Mouse (Mus musculus): ENCODE measurements around the gene Rsc1a1. TPM values are rescaled to one million over a fixed set of nuclear protein-coding genes. Genes with fewer than 3 reads are reported as not detected.

The Rsc1a1 gene
- polyA plus RNA-seq, 1 experiment from 2014 or later: 1.3 TPM

DNA sequence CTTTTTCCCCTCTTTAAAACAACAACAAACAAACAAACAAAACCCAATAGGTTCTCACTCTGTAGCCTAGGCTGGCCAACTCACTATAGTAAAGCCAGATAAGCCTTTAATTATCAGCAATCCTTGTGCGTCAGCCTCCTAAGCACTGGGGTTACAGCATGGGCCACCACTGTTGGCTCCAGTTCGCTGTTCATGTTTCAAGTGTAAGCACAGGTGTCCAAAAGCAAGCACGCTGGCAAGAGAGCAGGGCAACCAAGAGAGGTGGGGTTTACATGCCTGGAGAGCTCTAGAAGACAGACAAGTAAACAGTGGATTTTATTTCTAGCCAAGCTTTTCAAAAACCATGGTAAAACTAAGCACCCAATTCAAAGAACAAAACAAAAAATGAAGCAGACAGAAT is 694 bp upstream of the Rsc1a1 start:
- 92% methylated on average over 3 of the region's 3 CpGs for WGBS

DNA sequence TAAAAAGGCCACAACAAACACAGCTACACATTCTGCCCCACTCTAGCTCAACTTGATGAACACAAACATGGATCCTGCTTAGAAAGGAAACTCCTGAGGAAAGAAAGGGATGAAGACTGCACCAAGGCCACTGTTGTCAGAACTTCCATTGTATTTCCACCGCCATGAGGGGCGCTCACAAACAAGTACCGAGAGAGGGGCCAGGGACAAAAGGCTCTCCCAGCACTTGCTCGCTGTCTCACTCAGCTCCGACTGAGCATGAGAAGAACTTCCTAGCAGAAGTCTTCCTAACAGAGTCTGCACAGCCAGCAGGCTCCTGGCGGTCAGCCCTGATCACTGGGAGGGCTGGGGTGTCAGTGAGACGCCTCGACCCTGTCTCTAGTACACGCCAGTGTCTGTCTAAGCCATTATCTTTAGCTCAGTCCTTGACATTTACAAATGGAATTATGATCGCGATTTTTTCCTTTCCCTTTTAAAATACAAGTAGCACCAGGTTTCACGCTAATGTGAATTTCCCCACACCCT is 2.6 kb downstream of the Rsc1a1 start:
- peaks cover 33% of the 10 kb centered on the region for H3K4me1 ChIP-seq
- no peak overlapping the region for H3K27ac ChIP-seq
- no peaks in the 10 kb centered on the region for H3K9me3 ChIP-seq (replicated peaks)
- no peak overlapping the region for H3K4me3 ChIP-seq
- no peak for DNase-seq (ENCODE audit: low spot score)
- WGBS: 83% methylated on average over 12 of the region's 12 CpGs
- peaks cover 56% of the 10 kb centered on the region for H3K36me3 ChIP-seq
- H3K27me3 ChIP-seq (ENCODE audit: low read depth, poor library complexity, severe bottlenecking): no peaks in the 10 kb centered on the region

More for the DNA sequence above, 694 bp upstream of the Rsc1a1 start:
- no peak overlapping the region for H3K27ac ChIP-seq
- no peak for DNase-seq (ENCODE audit: low spot score)
- peaks cover 86% of the 10 kb centered on the region for H3K36me3 ChIP-seq
- H3K4me1 ChIP-seq: peaks cover 10% of the 10 kb centered on the region
- H3K4me3 ChIP-seq: no peak overlapping the region
- no peaks in the 10 kb centered on the region for H3K27me3 ChIP-seq (ENCODE audit: low read depth, poor library complexity, severe bottlenecking)
- H3K9me3 ChIP-seq (replicated peaks): no peaks in the 10 kb centered on the region

DNA sequence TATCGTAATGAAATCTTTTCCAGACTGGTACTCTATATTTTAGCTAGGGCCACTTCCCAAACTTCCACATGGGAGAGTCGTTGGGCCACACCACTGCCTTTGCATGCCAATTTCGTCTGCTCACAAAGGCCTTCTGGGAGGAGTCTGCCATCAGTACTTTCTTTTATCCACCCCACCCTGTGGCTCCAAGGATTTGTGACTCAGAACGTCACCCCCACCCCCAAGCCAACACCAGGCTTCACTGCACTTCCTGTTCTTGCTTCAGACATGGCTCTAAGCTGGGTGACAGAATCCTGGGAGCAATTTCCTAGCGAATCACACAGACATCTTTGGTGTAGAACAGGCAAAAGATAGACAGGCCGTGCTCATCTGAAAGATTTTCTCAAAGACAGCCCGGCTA is 3.6 kb downstream of the Rsc1a1 start:
- Histone ChIP-seq H3K36me3 (peaks cover 49% of the 10 kb centered on the region), H3K27ac (no peak overlapping the region)
- WGBS: 71% methylated on average over 7 of the region's 7 CpGs

DNA sequence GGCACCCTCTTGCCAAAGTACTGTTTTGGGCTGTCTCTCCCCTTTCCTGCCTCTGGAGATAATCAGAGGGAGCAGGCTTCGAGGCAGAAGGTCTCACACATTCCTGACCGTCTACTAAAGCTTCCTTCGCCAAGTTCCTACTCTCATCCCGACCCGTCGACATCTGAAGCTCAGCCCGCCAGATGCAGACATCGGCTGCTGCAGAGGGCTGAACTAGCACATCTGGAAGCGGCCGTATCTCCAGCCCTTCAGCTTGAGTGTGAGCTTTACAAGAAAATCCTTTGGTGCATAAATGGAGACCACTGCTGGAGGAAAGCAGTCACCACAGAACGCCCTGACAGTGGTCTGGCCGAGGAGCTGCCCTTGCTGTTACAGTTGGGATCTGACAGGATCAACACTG is 4.5 kb downstream of the Rsc1a1 start:
- peak; percentile 36 for DNase-seq (ENCODE audit: low spot score)
- H3K27ac ChIP-seq: no peak overlapping the region
- 53% methylated on average over 12 of the region's 12 CpGs for WGBS

More for the DNA sequence above, 3.6 kb downstream of the Rsc1a1 start:
- no peak for DNase-seq (ENCODE audit: low spot score)
- Histone ChIP-seq H3K9me3 (replicated peaks) (no peaks in the 10 kb centered on the region), H3K4me3 (no peak overlapping the region), H3K4me1 (peaks cover 33% of the 10 kb centered on the region), H3K27me3 (ENCODE audit: low read depth, poor library complexity, severe bottlenecking) (no peaks in the 10 kb centered on the region)

DNA sequence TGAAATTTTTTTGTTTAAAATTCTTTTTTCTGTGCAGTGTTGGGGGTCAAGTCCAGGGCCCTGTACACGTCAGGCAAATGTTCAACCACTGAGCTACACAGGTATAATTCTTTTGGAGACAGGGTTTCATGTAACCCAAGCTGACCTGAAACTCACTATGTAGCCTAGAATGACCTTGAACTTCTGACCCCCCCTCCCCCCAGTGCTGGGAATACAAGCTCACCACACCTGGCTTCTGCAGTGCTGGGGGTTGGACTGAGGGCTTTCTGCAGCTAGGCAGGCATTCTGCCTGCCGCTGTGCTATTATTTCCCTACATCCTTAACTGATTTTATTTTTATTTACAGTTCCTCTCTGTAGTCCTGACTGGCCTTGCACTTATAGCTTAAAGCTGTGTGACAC is 6.4 kb downstream of the Rsc1a1 start:
- Histone ChIP-seq H3K4me1 (peaks cover 33% of the 10 kb centered on the region), H3K9me3 (replicated peaks) (no peaks in the 10 kb centered on the region), H3K27ac (no peak overlapping the region), H3K4me3 (no peak overlapping the region), H3K27me3 (ENCODE audit: low read depth, poor library complexity, severe bottlenecking) (no peaks in the 10 kb centered on the region), H3K36me3 (peaks cover 22% of the 10 kb centered on the region)
- 86% methylated on average over 2 of the region's 2 CpGs for WGBS
- DNase-seq (ENCODE audit: low spot score): no peak

More for the DNA sequence above, 4.5 kb downstream of the Rsc1a1 start:
- Histone ChIP-seq H3K9me3 (replicated peaks) (no peaks in the 10 kb centered on the region), H3K27me3 (ENCODE audit: low read depth, poor library complexity, severe bottlenecking) (no peaks in the 10 kb centered on the region), H3K4me1 (peaks cover 33% of the 10 kb centered on the region), H3K36me3 (peaks cover 41% of the 10 kb centered on the region), H3K4me3 (no peak overlapping the region)

DNA sequence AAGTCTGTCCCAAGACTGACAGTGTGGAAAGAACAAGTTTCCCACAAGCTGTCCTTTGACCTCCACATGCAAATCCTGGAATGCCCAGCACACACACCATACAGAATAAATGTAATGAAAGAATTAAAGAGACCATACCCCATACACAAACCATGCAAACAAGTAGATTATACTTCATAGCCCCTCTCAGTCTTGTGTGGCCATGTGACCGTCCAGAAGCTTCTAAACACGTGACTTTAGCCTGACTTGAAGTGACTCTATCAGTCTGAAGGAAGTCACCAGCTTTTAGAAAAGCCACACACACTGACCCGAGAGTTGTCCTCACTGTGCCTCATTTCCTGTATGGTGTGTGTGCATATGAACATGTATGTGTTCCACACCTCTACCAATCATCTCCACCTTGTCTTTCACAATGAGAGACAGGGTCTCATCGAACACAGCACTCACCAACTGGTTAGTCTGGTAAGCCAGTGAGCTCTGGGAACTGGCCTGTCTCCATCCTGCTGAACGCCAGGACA is 8.9 kb downstream of the Rsc1a1 start:
- no peaks in the 10 kb centered on the region for H3K27me3 ChIP-seq (ENCODE audit: low read depth, poor library complexity, severe bottlenecking)
- peaks cover 26% of the 10 kb centered on the region for H3K4me1 ChIP-seq
- no peaks in the 10 kb centered on the region for H3K36me3 ChIP-seq
- WGBS: 84% methylated on average over 5 of the region's 5 CpGs
- H3K9me3 ChIP-seq (replicated peaks): no peaks in the 10 kb centered on the region
- no peak overlapping the region for H3K27ac ChIP-seq
- H3K4me3 ChIP-seq: no peak overlapping the region
- no peak for DNase-seq (ENCODE audit: low spot score)

DNA sequence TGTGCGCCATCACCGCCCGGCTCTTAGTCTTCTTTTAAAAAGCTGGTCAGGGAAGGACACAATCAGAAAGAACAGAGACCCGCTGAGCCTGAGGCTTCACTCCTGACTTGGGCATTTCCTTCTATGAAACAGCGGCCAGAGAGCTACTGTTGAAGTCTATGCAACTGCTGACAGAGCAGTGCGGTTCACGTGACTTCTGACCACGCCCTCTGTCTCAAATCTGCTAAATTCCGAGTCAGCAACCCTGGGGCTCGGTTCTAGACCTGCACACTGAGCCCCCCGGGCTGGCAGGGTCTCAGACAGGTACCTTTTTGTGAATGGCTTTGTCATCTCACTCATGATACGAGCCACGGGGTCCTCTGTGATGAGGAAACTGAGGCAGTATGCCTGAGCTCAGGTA is 13.1 kb downstream of the Rsc1a1 start:
- H3K36me3 ChIP-seq: no peaks in the 10 kb centered on the region
- H3K27me3 ChIP-seq (ENCODE audit: low read depth, poor library complexity, severe bottlenecking): no peaks in the 10 kb centered on the region
- WGBS: 79% methylated on average over 13 of the region's 13 CpGs
- H3K4me3 ChIP-seq: no peak overlapping the region
- H3K4me1 ChIP-seq: peaks cover 3% of the 10 kb centered on the region; the same call in 1 of the 2 replicates
- DNase-seq (ENCODE audit: low spot score): no peak
- H3K27ac ChIP-seq: no peak overlapping the region
- H3K9me3 ChIP-seq (replicated peaks): no peaks in the 10 kb centered on the region

DNA sequence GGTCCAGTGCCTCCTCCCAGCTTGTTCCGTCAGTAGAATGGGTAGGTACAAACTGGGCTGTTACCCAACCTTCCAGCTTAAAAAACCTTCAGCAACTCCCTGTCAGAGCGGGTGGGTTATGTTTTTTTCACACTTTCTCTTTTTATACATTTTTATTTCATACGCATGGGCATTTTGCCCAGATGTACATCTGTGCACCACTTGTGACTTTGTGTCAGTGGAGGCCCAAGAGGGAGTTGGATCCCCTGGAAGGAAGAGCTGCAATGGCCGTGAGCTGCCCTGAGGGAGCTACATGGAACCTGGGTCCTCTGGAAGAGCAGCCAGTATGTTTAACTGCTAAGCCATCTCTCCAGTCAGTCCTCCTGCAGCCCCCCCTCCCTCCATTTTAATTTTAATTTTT is 14.0 kb downstream of the Rsc1a1 start:
- no peaks in the 10 kb centered on the region for H3K9me3 ChIP-seq (replicated peaks)
- peaks cover 3% of the 10 kb centered on the region; the same call in 1 of the 2 replicates for H3K4me1 ChIP-seq
- H3K27ac ChIP-seq: no peak overlapping the region
- DNase-seq (ENCODE audit: low spot score): no peak
- no peaks in the 10 kb centered on the region for H3K36me3 ChIP-seq
- no peak overlapping the region for H3K4me3 ChIP-seq
- WGBS: 87% methylated on average over 4 of the region's 4 CpGs
- no peaks in the 10 kb centered on the region for H3K27me3 ChIP-seq (ENCODE audit: low read depth, poor library complexity, severe bottlenecking)

DNA sequence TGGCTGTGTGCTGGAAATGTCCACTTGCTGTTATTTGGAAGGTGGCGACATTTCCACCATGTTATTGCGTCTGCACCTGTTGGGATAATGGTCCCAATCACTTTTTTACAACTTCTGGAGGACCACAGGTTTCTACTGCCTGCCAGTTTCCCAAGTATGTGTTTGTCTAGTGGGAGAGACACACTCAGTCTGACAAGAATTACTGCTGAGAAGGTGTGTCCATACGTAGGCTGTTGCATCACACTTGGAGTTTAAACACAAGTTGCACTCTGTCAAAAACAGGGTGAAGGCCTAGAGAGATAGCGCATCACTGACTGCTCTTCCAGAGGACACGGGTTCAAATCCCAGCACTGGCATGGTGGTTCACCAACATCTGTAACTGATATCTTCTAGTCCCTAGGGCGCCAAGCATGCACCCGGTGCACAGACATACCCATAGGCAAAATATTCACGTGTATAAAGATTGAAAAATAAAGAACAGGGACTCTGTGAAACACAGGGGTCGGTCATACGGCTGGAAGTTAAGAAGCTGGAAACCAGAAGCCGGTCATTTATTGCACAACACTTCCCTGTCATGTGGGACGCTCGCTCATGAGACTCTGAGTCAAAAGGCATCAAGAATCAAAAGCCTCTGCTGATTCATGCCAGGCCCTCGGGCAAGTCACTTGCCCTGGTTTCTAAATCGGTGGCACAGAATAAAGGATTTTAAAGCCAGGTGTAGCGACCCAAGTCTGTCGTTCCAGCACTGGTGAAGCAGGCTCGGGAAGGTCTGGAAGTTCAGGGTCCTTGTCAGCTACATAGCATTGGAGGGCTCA is 15.3 kb downstream of the Rsc1a1 start:
- 85% methylated on average over 18 of the region's 18 CpGs for WGBS
- Histone ChIP-seq H3K9me3 (replicated peaks) (no peaks in the 10 kb centered on the region), H3K36me3 (no peaks in the 10 kb centered on the region), H3K4me1 (peaks cover 4% of the 10 kb centered on the region; the same call in 1 of the 2 replicates), H3K27ac (no peak overlapping the region), H3K27me3 (ENCODE audit: low read depth, poor library complexity, severe bottlenecking) (no peaks in the 10 kb centered on the region), H3K4me3 (no peak overlapping the region)
- DNase-seq (ENCODE audit: low spot score): no peak

DNA sequence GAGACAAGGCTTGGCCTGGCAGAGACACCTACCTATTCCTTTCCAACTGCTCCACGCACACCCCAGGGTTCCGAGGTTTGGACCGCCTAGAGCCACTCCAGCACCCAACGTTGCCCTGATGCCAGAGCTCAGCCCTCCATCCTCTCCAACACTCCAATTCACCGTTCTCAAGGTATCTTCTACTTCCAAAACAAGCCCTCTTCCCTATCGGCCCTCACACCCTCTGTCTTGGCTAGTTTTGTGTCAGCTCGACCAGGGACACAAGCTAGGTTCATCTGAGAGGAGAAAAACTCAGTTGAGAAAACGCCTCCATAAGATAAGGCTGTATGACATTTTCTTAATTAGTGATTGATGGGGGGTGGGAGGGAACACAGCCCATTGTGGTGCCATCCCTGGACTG is 20.6 kb downstream of the Rsc1a1 start, which contains the start of gene Plekhm2:
Gene Plekhm2, minus strand, starts transcription at position 101 of the 400 bp plus-strand sequence.
- 78% methylated on average over 8 of the region's 8 CpGs for WGBS
- DNase-seq (ENCODE audit: low spot score): peak; percentile 45
- peaks cover 16% of the 10 kb centered on the region for H3K36me3 ChIP-seq
- H3K27me3 ChIP-seq (ENCODE audit: low read depth, poor library complexity, severe bottlenecking): no peaks in the 10 kb centered on the region
- peak within 1 kb of the TSS; percentile 90 for H3K4me3 ChIP-seq
- peak within 1 kb of the TSS; percentile 91 for H3K27ac ChIP-seq
- H3K4me1 ChIP-seq: peaks cover 27% of the 10 kb centered on the region
- H3K9me3 ChIP-seq (replicated peaks): no peaks in the 10 kb centered on the region

DNA sequence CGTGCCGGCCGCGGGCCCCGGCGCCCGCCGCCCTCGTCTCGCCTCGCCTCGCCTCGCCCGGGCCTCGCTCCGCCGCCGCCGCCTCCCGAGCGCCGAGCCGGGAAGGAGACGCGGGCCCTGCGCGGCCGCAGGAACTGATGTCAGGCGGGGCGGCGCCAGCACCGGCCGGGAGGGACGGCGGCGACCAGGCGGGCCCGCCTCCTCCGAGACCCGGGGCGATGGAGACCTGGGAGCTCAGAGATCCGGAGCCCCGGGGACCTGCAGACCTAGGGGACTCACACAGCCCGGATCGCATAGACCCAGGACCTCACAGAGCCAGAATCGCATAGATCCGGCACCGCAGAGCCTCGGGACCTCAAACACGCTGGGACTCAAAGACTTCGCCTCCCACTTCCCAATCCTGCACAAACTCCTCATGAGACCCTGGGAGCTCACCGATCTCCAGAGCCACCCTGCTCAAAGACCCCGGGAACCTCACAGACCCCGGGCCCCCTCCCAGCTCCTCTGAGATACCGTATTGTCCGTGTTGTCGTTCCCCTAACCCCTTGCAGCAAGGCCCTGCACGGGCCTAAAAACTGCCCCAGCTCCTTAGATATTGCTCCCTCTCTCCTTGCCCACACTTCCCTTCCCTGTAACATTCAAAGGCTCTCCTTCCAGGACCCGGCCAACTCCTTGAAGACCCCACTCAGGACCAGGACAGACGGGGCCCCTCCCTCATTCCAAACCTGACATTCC is 21.2 kb downstream of the Rsc1a1 start:
- Histone ChIP-seq H3K36me3 (peaks cover 21% of the 10 kb centered on the region), H3K27ac (peak overlapping the region; percentile 91), H3K4me1 (peaks cover 29% of the 10 kb centered on the region), H3K9me3 (replicated peaks) (no peaks in the 10 kb centered on the region), H3K27me3 (ENCODE audit: low read depth, poor library complexity, severe bottlenecking) (no peaks in the 10 kb centered on the region), H3K4me3 (peak overlapping the region; percentile 90)
- DNase-seq (ENCODE audit: low spot score): peak; percentile 77
- WGBS: 2% methylated on average over 60 of the region's 60 CpGs

DNA sequence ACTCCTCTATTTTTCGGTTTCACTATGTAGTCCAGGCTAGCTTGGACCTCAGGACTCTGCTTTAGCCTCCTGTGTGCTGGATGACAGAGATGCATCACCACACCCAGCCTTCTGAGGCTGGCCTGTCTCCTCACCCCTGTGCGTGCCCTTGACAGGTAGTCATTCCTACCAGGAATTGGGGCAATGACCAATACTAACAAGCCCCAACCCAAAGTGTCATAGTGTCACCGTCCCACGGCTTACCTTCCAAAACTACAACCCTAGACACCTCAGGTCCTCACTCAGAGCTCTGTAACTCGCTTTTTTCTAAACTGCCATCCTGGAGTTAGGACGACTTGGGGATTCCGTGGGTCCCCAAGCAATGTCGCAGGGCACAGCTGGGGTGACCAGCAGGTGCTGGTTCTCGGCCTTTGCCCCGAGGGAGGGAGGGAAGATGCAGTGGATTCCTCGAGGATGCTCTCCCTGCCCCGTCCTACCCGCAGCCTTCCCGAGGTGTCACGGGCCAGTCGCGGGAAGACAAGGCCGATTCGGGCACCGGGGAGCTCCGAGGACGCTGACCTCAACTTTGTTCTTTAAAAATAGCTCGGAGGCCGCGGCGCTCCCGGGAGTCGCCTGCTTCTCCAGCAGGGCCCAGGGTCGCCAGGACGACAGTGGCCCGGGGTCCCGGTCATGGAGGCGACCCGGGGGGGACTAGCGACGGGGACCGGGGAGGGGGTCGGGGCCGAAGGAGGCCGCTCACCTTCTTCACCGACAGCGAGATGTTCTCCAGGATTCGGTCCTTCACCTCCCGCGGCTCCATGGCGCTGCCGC is 22.1 kb downstream of the Rsc1a1 start:
- H3K4me3 ChIP-seq: peak overlapping the region; percentile 90
- WGBS: 5% methylated on average over 47 of the region's 47 CpGs
- H3K27ac ChIP-seq: peak overlapping the region; percentile 91
- H3K27me3 ChIP-seq (ENCODE audit: low read depth, poor library complexity, severe bottlenecking): no peaks in the 10 kb centered on the region
- peaks cover 30% of the 10 kb centered on the region for H3K36me3 ChIP-seq
- H3K9me3 ChIP-seq (replicated peaks): no peaks in the 10 kb centered on the region
- peak; percentile 67 for DNase-seq (ENCODE audit: low spot score)
- H3K4me1 ChIP-seq: peaks cover 33% of the 10 kb centered on the region
